Mouse (Mus musculus) stomach, embryonic 15.5 days (tissue): ENCODE data around the gene OR5BS1P. TPM values are rescaled to one million over a fixed set of nuclear protein-coding genes. Genes with fewer than 3 reads are reported as not detected.

ENCODE experiments used
- ATAC-seq: fragments of 200-750 bp; cut with Nextera tagmentation; 2 replicates; pipeline ENCODE4 v1.8.0; 2017; ENCODE audit warnings: low read depth, moderate number of reproducible peaks, moderate TSS enrichment; ENCODE audit not compliant: insufficient read depth, low FRiP score
- H3K27ac ChIP-seq: fragments of 300-500 bp; sonication (generic); 2 replicates; pipeline ENCODE4 v1.5.1; 2015; ENCODE audit warnings: mild to moderate bottlenecking, inconsistent platforms
- H3K27me3 ChIP-seq: fragments of 300-500 bp; sonication (generic); replicated peaks from 2 replicates; pipeline ENCODE4 v1.6.1; 2015; ENCODE audit warnings: inconsistent platforms
- H3K36me3 ChIP-seq: fragments of 300-500 bp; sonication (generic); 2 replicates; pipeline ENCODE4 v1.6.1; 2015; ENCODE audit warnings: inconsistent platforms
- H3K4me1 ChIP-seq: fragments of 300-500 bp; sonication (generic); 2 replicates; pipeline ENCODE4 v1.6.1; 2015; ENCODE audit warnings: inconsistent platforms
- H3K4me2 ChIP-seq: fragments of 300-500 bp; sonication (generic); 2 replicates; pipeline ENCODE4 v1.6.1; 2015; ENCODE audit warnings: mild to moderate bottlenecking, inconsistent platforms
- H3K4me3 ChIP-seq: fragments of 300-500 bp; sonication (generic); replicated peaks from 2 replicates; pipeline ENCODE4 v1.5.1; 2015; ENCODE audit warnings: inconsistent platforms
- H3K9ac ChIP-seq: fragments of 300-500 bp; sonication (generic); 2 replicates; pipeline ENCODE4 v1.6.1; 2015; ENCODE audit warnings: inconsistent platforms
- H3K9me3 ChIP-seq: fragments of 300-500 bp; sonication (generic); 2 replicates; pipeline ENCODE4 v1.6.1; 2016; ENCODE audit warnings: inconsistent platforms
- WGBS: fragments of 180-500 bp; shearing (Covaris S2); methylation state at CpG from one replicate; pipeline ENCODE4 v1.1.7; 2015; 5-methylcytosine and 5-hydroxymethylcytosine counted together
- microRNA-seq: library from miRNA; unstranded; fragments of <30 nt; microRNA quantifications from one replicate; pipeline ENCODE4, GENCODE M21; 2016
- polyA plus RNA-seq: library from polyadenylated mRNA; unstranded; fragments of >200 nt; fragmentation: Nextera tagmentation; extraction: Ambion mirVana; gene quantifications from 2 replicates; pipeline ENCODE4 v1.2.1, GENCODE M21; 2015

The OR5BS1P gene
- polyA plus RNA-seq, 1 experiment from 2014 or later = not detected

- Histone ChIP-seq H3K4me2 (no peak overlapping the region), H3K9ac (no peak overlapping the region), H3K36me3 (peaks cover 56% of the 10 kb centered on the region), H3K4me3 (no peak overlapping the region), H3K27me3 (no peaks in the 10 kb centered on the region), H3K27ac (no peak overlapping the region), H3K4me1 (peaks cover under 1% of the 10 kb centered on the region; the same call in 1 of the 2 replicates), H3K9me3 (no peaks in the 10 kb centered on the region)
- 97% methylated on average over 5 of the region's 5 CpGs for WGBS
- ATAC-seq = no peak
Observed at GRCm38 (mm10) chr15:98527056-98527771, 57.5 kb downstream of the OR5BS1P start.

- Histone ChIP-seq H3K36me3 (peaks cover 51% of the 10 kb centered on the region), H3K4me2 (no peak overlapping the region), H3K9me3 (no peaks in the 10 kb centered on the region), H3K4me1 (peaks cover 7% of the 10 kb centered on the region; the same call in 1 of the 2 replicates), H3K9ac (no peak overlapping the region), H3K27ac (no peak overlapping the region), H3K27me3 (no peaks in the 10 kb centered on the region), H3K4me3 (no peak overlapping the region)
- ATAC-seq = no peak
- WGBS = 88% methylated on average over 5 of the region's 5 CpGs
Observed at GRCm38 (mm10) chr15:98528066-98528563, 58.4 kb downstream of the OR5BS1P start.

Small RNA genes within 50 kb of the gene (microRNA-seq; reads per million reads assigned to microRNA genes)
- gene Mir1291 = not detected

Other genes starting within 250 kb of the OR5BS1P start
- not detected in 2 replicates for gene Gm44579, start 248.9 kb upstream of the OR5BS1P start, polyA plus RNA-seq
- not detected in 2 replicates for gene Olfr287, start 248.8 kb upstream of the OR5BS1P start, polyA plus RNA-seq
- gene Olfr286, start 235.4 kb upstream of the OR5BS1P start, polyA plus RNA-seq = not detected in 2 replicates
- gene H1fnt, start 212.6 kb upstream of the OR5BS1P start, polyA plus RNA-seq = not detected in 2 replicates
- gene Zfp641, start 173.7 kb upstream of the OR5BS1P start, polyA plus RNA-seq = 0.55 and 0.62 TPM in 2 replicates
- not detected in 2 replicates for gene Olfr285, start 152.5 kb upstream of the OR5BS1P start, polyA plus RNA-seq
- not detected in 2 replicates for gene Olfr284, start 128.9 kb upstream of the OR5BS1P start, polyA plus RNA-seq
- gene Olfr283, start 89.0 kb upstream of the OR5BS1P start, polyA plus RNA-seq = not detected in 2 replicates
- not detected in 2 replicates for gene Olfr282, start 38.7 kb upstream of the OR5BS1P start, polyA plus RNA-seq
- 0.03 TPM in 1 of 2 replicates, not detected in the other for gene Olfr281, start 17.3 kb upstream of the OR5BS1P start, polyA plus RNA-seq
- gene Lalba, start 12.8 kb downstream of the OR5BS1P start, polyA plus RNA-seq = 0.23 TPM in 1 of 2 replicates, not detected in the other
- gene Olfr279, start 22.5 kb downstream of the OR5BS1P start, polyA plus RNA-seq = not detected in 2 replicates
- gene Kansl2, start 64.4 kb downstream of the OR5BS1P start, polyA plus RNA-seq = 79.4 and 86.7 TPM in 2 replicates
- gene Ccnt1, start 101.0 kb downstream of the OR5BS1P start, polyA plus RNA-seq = 46.7 and 48.6 TPM in 2 replicates
- 0.43 TPM in 1 of 2 replicates, not detected in the other for gene 4930415O20Rik, start 101.1 kb downstream of the OR5BS1P start, polyA plus RNA-seq
- 21.9 and 22.5 TPM in 2 replicates for gene Adcy6, start 140.2 kb downstream of the OR5BS1P start, polyA plus RNA-seq
- gene Cacnb3, start 160.9 kb downstream of the OR5BS1P start, polyA plus RNA-seq = 29.0 and 32.2 TPM in 2 replicates
- 22.9 and 26.8 TPM in 2 replicates for gene Ddx23, start 193.0 kb downstream of the OR5BS1P start, polyA plus RNA-seq
- gene Rnd1, start 207.6 kb downstream of the OR5BS1P start, polyA plus RNA-seq = 1.3 and 1.4 TPM in 2 replicates
- gene Ccdc65, start 238.3 kb downstream of the OR5BS1P start, polyA plus RNA-seq = 0.84 and 1.1 TPM in 2 replicates